Mouse (Mus musculus) lung, postnatal 0 days (tissue): ENCODE data around the gene Cyb5r1. TPM values are rescaled to one million over a fixed set of nuclear protein-coding genes. Genes with fewer than 3 reads are reported as not detected.

ENCODE experiments used
- ATAC-seq: fragments of 200-750 bp; cut with Nextera tagmentation; 2 replicates; pipeline ENCODE4 v1.8.0; 2017; ENCODE audit warnings: moderate library complexity
- DNase-seq: peaks from one replicate; pipeline ENCODE4 v3.0.0-alpha.2; 2016; ENCODE audit warnings: low spot score
- H3K27ac ChIP-seq: fragments of 300-500 bp; sonication (generic); 2 replicates; pipeline ENCODE4 v1.5.1; 2014; ENCODE audit warnings: antibody characterized with exemption, mild to moderate bottlenecking, low read length, mixed read lengths
- H3K27me3 ChIP-seq: fragments of 300-500 bp; sonication (generic); replicated peaks from 2 replicates; pipeline ENCODE4 v1.6.1; 2014; ENCODE audit warnings: low read length, mixed read lengths; ENCODE audit not compliant: insufficient read depth
- H3K36me3 ChIP-seq: fragments of 300-500 bp; sonication (generic); 2 replicates; pipeline ENCODE4 v1.6.1; 2014; ENCODE audit warnings: low read length, mixed read lengths; ENCODE audit not compliant: insufficient read depth
- H3K4me1 ChIP-seq: fragments of 300-500 bp; sonication (generic); 2 replicates; pipeline ENCODE4 v1.6.1; 2014; ENCODE audit warnings: antibody characterized with exemption, low read depth, low read length, mixed read lengths; ENCODE audit not compliant: insufficient read depth
- H3K4me2 ChIP-seq: fragments of 300-500 bp; sonication (generic); replicated peaks from 2 replicates; pipeline ENCODE4 v1.6.1; 2014; ENCODE audit warnings: low read depth, mild to moderate bottlenecking, low read length, moderate library complexity, mixed read lengths
- H3K4me3 ChIP-seq: fragments of 300-500 bp; sonication (generic); 2 replicates; pipeline ENCODE4 v1.5.1; 2014; ENCODE audit warnings: low read depth, low read length
- H3K9ac ChIP-seq: fragments of 300-500 bp; sonication (generic); replicated peaks from 2 replicates; pipeline ENCODE4 v1.6.1; 2014; ENCODE audit warnings: low read depth, mild to moderate bottlenecking
- H3K9me3 ChIP-seq: fragments of 300-500 bp; sonication (generic); 2 replicates; pipeline ENCODE4 v1.6.1; 2016; ENCODE audit warnings: low read length, mixed read lengths
- CTCF ChIP-seq: IDR thresholded peaks from 2 replicates; pipeline ENCODE4 v1.5.1; 2016; ENCODE audit warnings: antibody characterized with exemption, mild to moderate bottlenecking
- EP300 ChIP-seq: IDR thresholded peaks from 2 replicates; pipeline ENCODE4 v1.6.1; 2016; ENCODE audit warnings: antibody characterized with exemption, mild to moderate bottlenecking, control low read depth
- WGBS: fragments of 180-500 bp; shearing (Covaris S2); extraction: QIAGEN DNeasy Blood & Tissue Kit; methylation state at CpG from one replicate; pipeline ENCODE4 v1.1.7; 2014; 5-methylcytosine and 5-hydroxymethylcytosine counted together
- polyA plus RNA-seq: library from polyadenylated mRNA; unstranded; fragments of >200 nt; fragmentation: Nextera tagmentation; extraction: Ambion mirVana; gene quantifications from 2 replicates; pipeline ENCODE4 v1.2.1, GENCODE M21; 2015

Cyb5r1 gene
- polyA plus RNA-seq, 1 experiment from 2014 or later = 15.3 TPM

GRCm38 (mm10) chr1:134419176-134419575, 13.8 kb downstream of the Cyb5r1 start:
- H3K9me3 ChIP-seq = no peaks in the 10 kb centered on the region
- H3K4me1 ChIP-seq = peaks cover 24% of the 10 kb centered on the region; the same call in 1 of the 2 replicates
- no peak overlapping the region for H3K9ac ChIP-seq
- H3K4me3 ChIP-seq = no peak overlapping the region
- H3K36me3 ChIP-seq = peaks cover 4% of the 10 kb centered on the region
- no peak overlapping the region; the same call in 1 of the 2 replicates for H3K4me2 ChIP-seq
- no peaks in the 10 kb centered on the region for H3K27me3 ChIP-seq
- WGBS = 25% methylated on average over 1 of the region's 1 CpGs
- H3K27ac ChIP-seq = peak overlapping the region; percentile 47
- DNase-seq = no peak
- no peak for TF ChIP-seq CTCF
- TF ChIP-seq EP300 = no peak
- ATAC-seq = no peak

GRCm38 (mm10) chr1:134419751-134420458, 14.5 kb downstream of the Cyb5r1 start:
- DNase-seq (peak; percentile 80), ATAC-seq (no peak)
- peaks cover 19% of the 10 kb centered on the region; the same call in 1 of the 2 replicates for H3K4me1 ChIP-seq
- peaks cover 11% of the 10 kb centered on the region for H3K36me3 ChIP-seq
- peak overlapping the region; percentile 15; the same call in 1 of the 2 replicates for H3K4me2 ChIP-seq
- no peak overlapping the region for H3K9ac ChIP-seq
- no peak overlapping the region for H3K4me3 ChIP-seq
- 17% methylated on average over 5 of the region's 5 CpGs for WGBS
- TF ChIP-seq EP300 = peak; percentile 58
- TF ChIP-seq CTCF = no peak
- H3K9me3 ChIP-seq = no peaks in the 10 kb centered on the region
- no peaks in the 10 kb centered on the region for H3K27me3 ChIP-seq
- peak overlapping the region; percentile 17; the same call in 1 of the 2 replicates for H3K27ac ChIP-seq

- Histone ChIP-seq H3K4me3 (no peak overlapping the region), H3K27me3 (no peaks in the 10 kb centered on the region), H3K9me3 (no peaks in the 10 kb centered on the region), H3K9ac (no peak overlapping the region), H3K4me2 (no peak overlapping the region), H3K36me3 (peaks cover 43% of the 10 kb centered on the region), H3K4me1 (peaks cover 16% of the 10 kb centered on the region; the same call in 1 of the 2 replicates), H3K27ac (no peak overlapping the region)
- WGBS = 54% methylated on average over 10 of the region's 10 CpGs
- no peak for ATAC-seq
- DNase-seq = no peak
- TF ChIP-seq EP300 (no peak), CTCF (no peak)
Observed at GRCm38 (mm10) chr1:134423911-134424310, 18.6 kb downstream of the Cyb5r1 start.

GRCm38 (mm10) chr1:134426289-134426688, 20.9 kb downstream of the Cyb5r1 start:
- H3K4me3 ChIP-seq = no peak overlapping the region
- no peaks in the 10 kb centered on the region; the same call in 1 of the 2 replicates for H3K4me1 ChIP-seq
- H3K27me3 ChIP-seq = no peaks in the 10 kb centered on the region
- TF ChIP-seq CTCF (no peak), EP300 (no peak)
- ATAC-seq = no peak
- no peak for DNase-seq
- H3K4me2 ChIP-seq = no peak overlapping the region
- WGBS = 60% methylated on average over 5 of the region's 5 CpGs
- no peak overlapping the region for H3K27ac ChIP-seq
- no peaks in the 10 kb centered on the region for H3K9me3 ChIP-seq
- no peak overlapping the region for H3K9ac ChIP-seq
- peaks cover 48% of the 10 kb centered on the region for H3K36me3 ChIP-seq

GRCm38 (mm10) chr1:134433002-134433401, 27.6 kb downstream of the Cyb5r1 start:
- DNase-seq = no peak
- Histone ChIP-seq H3K27ac (no peak overlapping the region), H3K36me3 (peaks cover 26% of the 10 kb centered on the region), H3K4me1 (no peaks in the 10 kb centered on the region), H3K9ac (no peak overlapping the region), H3K4me3 (no peak overlapping the region), H3K4me2 (no peak overlapping the region), H3K9me3 (no peaks in the 10 kb centered on the region), H3K27me3 (no peaks in the 10 kb centered on the region)
- 70% methylated on average over 10 of the region's 10 CpGs for WGBS
- ATAC-seq = no peak
- no peak for TF ChIP-seq EP300
- TF ChIP-seq CTCF = no peak

- H3K4me1 ChIP-seq = no peaks in the 10 kb centered on the region
- H3K27ac ChIP-seq = no peak overlapping the region
- TF ChIP-seq EP300 (no peak), CTCF (no peak)
- 84% methylated on average over 4 of the region's 4 CpGs for WGBS
- peaks cover 22% of the 10 kb centered on the region for H3K36me3 ChIP-seq
- no peaks in the 10 kb centered on the region for H3K27me3 ChIP-seq
- no peaks in the 10 kb centered on the region for H3K9me3 ChIP-seq
- ATAC-seq = no peak
- H3K4me2 ChIP-seq = no peak overlapping the region
- no peak for DNase-seq
- H3K9ac ChIP-seq = no peak overlapping the region
- no peak overlapping the region for H3K4me3 ChIP-seq
Observed at GRCm38 (mm10) chr1:134433473-134433872, 28.1 kb downstream of the Cyb5r1 start.
